In genomic region chr6:99527457-99528105, GRCm38 (mm10) we compare ENCODE assay signal across 16 mouse cellular contexts. TPM values are rescaled to one million over a fixed set of nuclear protein-coding genes. Genes with fewer than 3 reads are reported as not detected.
DNase-seq lines count a peak whose midpoint lies in the region; ATAC-seq and TF ChIP-seq lines count a peak whose summit lies in the region.
"Had no signal": no experiment of that assay in that cellular context is flagged by ENCODE, and none has a peak within 500 bp of the region (broad histone marks: within the 10 kb centered on the region; RNA-seq: fewer than 3 reads in every experiment).

No protein-coding gene starts in this region.

- H3K27me3 ChIP-seq in forebrain, postnatal 0 days (ENCODE audit: insufficient read depth, low read length) = no peaks in the 10 kb centered on the region
- H3K27me3 ChIP-seq in forebrain, embryonic 13.5 days = no peaks in the 10 kb centered on the region
- H3K27me3 ChIP-seq: forebrain, embryonic 15.5 days; intestine, embryonic 15.5 days had no signal

- H3K36me3 ChIP-seq in forebrain, postnatal 0 days (ENCODE audit: insufficient read depth) = no peaks in the 10 kb centered on the region
- peaks cover 12% of the 10 kb centered on the region; the same call in 1 of the 2 replicates for H3K36me3 ChIP-seq in forebrain, embryonic 13.5 days (ENCODE audit: poor library complexity, severe bottlenecking)
- H3K36me3 ChIP-seq: forebrain, embryonic 15.5 days; intestine, embryonic 15.5 days had no signal

- no peaks in the 10 kb centered on the region for H3K4me1 ChIP-seq in forebrain, postnatal 0 days (ENCODE audit: insufficient read depth)
- H3K4me1 ChIP-seq in forebrain, embryonic 13.5 days = peaks cover 5% of the 10 kb centered on the region
- H3K4me1 ChIP-seq: intestine, embryonic 15.5 days had no signal

- no peaks in the 10 kb centered on the region for H3K9me3 ChIP-seq in forebrain, postnatal 0 days (ENCODE audit: low read length)
- H3K9me3 ChIP-seq in forebrain, embryonic 13.5 days (replicated peaks) = peaks cover 5% of the 10 kb centered on the region; the same call in 1 of the 2 replicates
- H3K9me3 ChIP-seq: forebrain, embryonic 15.5 days; intestine, embryonic 15.5 days had no signal

- no peak for ATAC-seq in forebrain, postnatal 0 days
- no peak for ATAC-seq in forebrain, embryonic 13.5 days
- ATAC-seq in megakaryocyte progenitor cell, adult 5-6 weeks (replicated peaks; ENCODE audit: poor library complexity) = no peak
- ATAC-seq: forebrain, embryonic 15.5 days; intestine, embryonic 15.5 days had no signal

- WGBS in forebrain, postnatal 0 days = 96% methylated on average over 6 of the region's 6 CpGs
- 95% methylated on average over 6 of the region's 6 CpGs for WGBS in forebrain, embryonic 13.5 days

- no peak overlapping the region for H3K4me3 ChIP-seq in forebrain, postnatal 0 days (ENCODE audit: low read depth, low read length)
- H3K4me3 ChIP-seq in forebrain, embryonic 13.5 days = no peak overlapping the region
- H3K4me3 ChIP-seq in layer of hippocampus, adult 2 months = no peak overlapping the region
- H3K4me3 ChIP-seq: forebrain, embryonic 15.5 days; heart, embryonic 13.5 days; hindbrain, embryonic 10.5 days; intestine, embryonic 15.5 days had no signal

- TF ChIP-seq CTCF in forebrain, postnatal 0 days (IDR thresholded peaks at IDR 0.05; ENCODE audit: low read depth) = peak; percentile 43
- peak; percentile 54 for TF ChIP-seq CTCF in layer of hippocampus, adult 2 months (conservative IDR thresholded peaks at IDR 0.05)

- no peak overlapping the region for H3K27ac ChIP-seq in forebrain, postnatal 0 days (ENCODE audit: low read depth, low read length)
- H3K27ac ChIP-seq in forebrain, embryonic 13.5 days = no peak overlapping the region
- H3K27ac ChIP-seq in layer of hippocampus, adult 2 months = no peak overlapping the region
- H3K27ac ChIP-seq: forebrain, embryonic 15.5 days; heart, embryonic 13.5 days; hindbrain, embryonic 10.5 days; intestine, embryonic 15.5 days had no signal

- no peak overlapping the region for H3K9ac ChIP-seq in forebrain, postnatal 0 days
- H3K9ac ChIP-seq in forebrain, embryonic 13.5 days = no peak overlapping the region
- H3K9ac ChIP-seq: forebrain, embryonic 15.5 days; heart, embryonic 13.5 days; intestine, embryonic 15.5 days had no signal

- DNase-seq in forebrain, postnatal 0 days = no peak
- DNase-seq in layer of hippocampus, adult 2 months (ENCODE audit: low spot score in 2 of 2) = no peak
- no peak for DNase-seq in layer of hippocampus, adult 11-12 months (ENCODE audit: low spot score)
- peak; percentile 19 to 26 for DNase-seq in B cell, adult 2 months
- peak; percentile 66 for DNase-seq in R1 (ENCODE audit: low read depth, low spot score)
- DNase-seq in embryo, embryonic 10.5 days (ENCODE audit: low spot score) = no peak
- DNase-seq: adrenal gland, postnatal 36 days; cerebellum, postnatal 36 days; right cerebral cortex, postnatal 14 days had no signal

- H3K4me2 ChIP-seq in forebrain, postnatal 0 days (ENCODE audit: low read depth) = no peak overlapping the region
- H3K4me2 ChIP-seq in forebrain, embryonic 13.5 days = no peak overlapping the region
- H3K4me2 ChIP-seq: forebrain, embryonic 15.5 days; heart, embryonic 13.5 days; intestine, embryonic 15.5 days; midbrain, embryonic 11.5 days had no signal

RNA-seq across cellular contexts. Expression of gene Foxp1, which starts 5.1 kb away (rescaled TPM):
- total RNA-seq in forebrain, postnatal 0 days (2014; rRNA removed) = 112 and 157 TPM in 2 replicates
- 137 and 167 TPM in 2 replicates for polyA plus RNA-seq in forebrain, postnatal 0 days (2015; fragmentation: Nextera tagmentation; extraction: Ambion mirVana)
- 51.3 and 55.5 TPM in 2 replicates for polyA plus RNA-seq in forebrain, embryonic 13.5 days (2015; fragmentation: Nextera tagmentation; extraction: Ambion mirVana)
- total RNA-seq in layer of hippocampus, adult 2 months (2021) = 10 to 100 TPM; 88.5 to 93.5 TPM
- 72.1 and 97.3 TPM in 2 replicates for total RNA-seq in megakaryocyte progenitor cell, adult 5-6 weeks (2015)
- 49.5 and 50.1 TPM in 2 replicates for total RNA-seq in megakaryocyte progenitor cell, adult 5-6 weeks (2017)

Comparison
In these comparisons a context has a peak if more than half of its experiments do, and no peak if none do; other contexts are left out.
1. DNase-seq: peak in B cell, adult 2 months (2 of 2) and R1 (single experiment); none in forebrain, postnatal 0 days (single experiment), layer of hippocampus, adult 2 months (0 of 2), layer of hippocampus, adult 11-12 months (single experiment) and embryo, embryonic 10.5 days (single experiment).